Mouse (Mus musculus) limb, embryonic 15.5 days (tissue): Measurements from ENCODE around the gene Nfxl1. TPM values are rescaled to one million over a fixed set of nuclear protein-coding genes. Genes with fewer than 3 reads are reported as not detected.

Experiments used
- ATAC-seq: fragments of 200-750 bp; cut with Nextera tagmentation; 2 replicates; pipeline ENCODE4 v1.8.0; 2017; ENCODE audit warnings: low read depth, moderate TSS enrichment; ENCODE audit not compliant: insufficient number of reproducible peaks, low FRiP score, low TSS enrichment
- H3K27ac ChIP-seq: fragments of 300-500 bp; sonication (generic); 2 replicates; pipeline ENCODE4 v1.5.1; 2015; ENCODE audit warnings: moderate library complexity, mild to moderate bottlenecking, inconsistent platforms
- H3K27me3 ChIP-seq: fragments of 300-500 bp; sonication (generic); 2 replicates; pipeline ENCODE4 v1.6.1; 2015; ENCODE audit warnings: inconsistent platforms
- H3K36me3 ChIP-seq: fragments of 300-500 bp; sonication (generic); 2 replicates; pipeline ENCODE4 v1.6.1; 2015; ENCODE audit warnings: inconsistent platforms
- H3K4me1 ChIP-seq: fragments of 300-500 bp; sonication (generic); 2 replicates; pipeline ENCODE4 v1.6.1; 2015; ENCODE audit warnings: inconsistent platforms
- H3K4me2 ChIP-seq: fragments of 300-500 bp; sonication (generic); 2 replicates; pipeline ENCODE4 v1.6.1; 2015; ENCODE audit warnings: mild to moderate bottlenecking, inconsistent platforms
- H3K4me3 ChIP-seq: fragments of 300-500 bp; sonication (generic); 2 replicates; pipeline ENCODE4 v1.5.1; 2015; ENCODE audit warnings: mild to moderate bottlenecking, inconsistent platforms
- H3K9ac ChIP-seq: fragments of 300-500 bp; sonication (generic); 2 replicates; pipeline ENCODE4 v1.6.1; 2015; ENCODE audit warnings: inconsistent platforms
- H3K9me3 ChIP-seq: fragments of 300-500 bp; sonication (generic); 2 replicates; pipeline ENCODE4 v1.6.1; 2016; ENCODE audit warnings: inconsistent platforms
- WGBS: fragments of 180-500 bp; shearing (Covaris S2); methylation state at CpG from one replicate; pipeline ENCODE4 v1.1.7; 2015; 5-methylcytosine and 5-hydroxymethylcytosine counted together
- polyA plus RNA-seq: library from polyadenylated mRNA; unstranded; fragments of >200 nt; fragmentation: Nextera tagmentation; extraction: Ambion mirVana; gene quantifications from 2 replicates; pipeline ENCODE4 v1.2.1, GENCODE M21; 2015

The Nfxl1 gene
- polyA plus RNA-seq, 1 experiment from 2014 or later = 16.6 TPM

DNA sequence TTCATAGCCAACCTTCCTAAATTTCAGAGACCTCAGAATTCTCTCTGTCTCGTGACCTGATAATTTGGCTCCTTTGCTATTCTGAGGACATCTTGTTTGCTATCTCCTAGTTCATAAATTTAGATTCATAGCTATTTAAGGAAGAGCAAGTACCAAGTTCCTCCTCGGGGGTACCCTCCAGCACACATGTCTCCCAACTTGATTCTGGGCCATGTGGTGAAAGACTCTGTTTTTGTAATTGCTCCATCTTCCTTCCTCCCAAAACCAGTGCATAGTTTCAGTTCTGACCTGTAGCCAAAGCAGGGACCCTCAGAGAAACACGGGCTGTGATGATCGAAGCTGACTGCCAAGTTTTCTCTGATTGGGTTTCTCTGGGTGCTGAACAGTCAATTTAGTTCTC, 62.7 kb downstream of the Nfxl1 start:
- no peak overlapping the region for H3K27ac ChIP-seq
- H3K27me3 ChIP-seq = peaks cover 27% of the 10 kb centered on the region
- H3K9me3 ChIP-seq = no peaks in the 10 kb centered on the region
- no peaks in the 10 kb centered on the region for H3K36me3 ChIP-seq
- H3K9ac ChIP-seq = no peak overlapping the region
- H3K4me1 ChIP-seq = 0 out of 2 replicates have a peak, but pooled peaks cover 6% of the 10 kb centered on the region
- WGBS = 57% methylated on average over 4 of the region's 4 CpGs
- no peak for ATAC-seq
- H3K4me3 ChIP-seq = no peak overlapping the region
- no peak overlapping the region for H3K4me2 ChIP-seq

DNA sequence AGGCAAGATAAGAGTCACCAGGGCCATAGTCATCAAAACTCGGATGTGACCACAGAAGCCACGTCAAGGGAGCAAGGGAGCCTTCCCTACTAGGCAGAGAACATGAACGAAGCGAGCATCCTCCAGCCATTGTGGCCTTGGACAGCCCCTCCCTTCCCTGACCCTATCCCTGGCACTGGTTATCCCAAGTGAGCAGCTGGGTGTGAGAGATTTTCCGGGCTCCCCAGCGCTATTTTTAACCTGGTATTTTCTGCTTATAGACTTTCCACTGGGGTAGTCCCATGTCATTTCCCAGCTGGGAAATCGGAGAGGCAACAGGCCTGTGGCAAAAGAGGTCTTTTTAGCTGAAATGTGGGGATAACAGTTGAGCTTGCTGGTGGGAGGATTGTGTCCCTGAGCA, 65.6 kb downstream of the Nfxl1 start:
- no peak overlapping the region for H3K4me3 ChIP-seq
- H3K4me2 ChIP-seq = no peak overlapping the region
- 65% methylated on average over 7 of the region's 7 CpGs for WGBS
- 0 out of 2 replicates have a peak, but pooled peaks cover 6% of the 10 kb centered on the region for H3K4me1 ChIP-seq
- H3K36me3 ChIP-seq = no peaks in the 10 kb centered on the region
- no peak overlapping the region for H3K9ac ChIP-seq
- H3K9me3 ChIP-seq = no peaks in the 10 kb centered on the region
- H3K27me3 ChIP-seq = peaks cover 14% of the 10 kb centered on the region; the same call in 1 of the 2 replicates
- no peak for ATAC-seq
- H3K27ac ChIP-seq = no peak overlapping the region

DNA sequence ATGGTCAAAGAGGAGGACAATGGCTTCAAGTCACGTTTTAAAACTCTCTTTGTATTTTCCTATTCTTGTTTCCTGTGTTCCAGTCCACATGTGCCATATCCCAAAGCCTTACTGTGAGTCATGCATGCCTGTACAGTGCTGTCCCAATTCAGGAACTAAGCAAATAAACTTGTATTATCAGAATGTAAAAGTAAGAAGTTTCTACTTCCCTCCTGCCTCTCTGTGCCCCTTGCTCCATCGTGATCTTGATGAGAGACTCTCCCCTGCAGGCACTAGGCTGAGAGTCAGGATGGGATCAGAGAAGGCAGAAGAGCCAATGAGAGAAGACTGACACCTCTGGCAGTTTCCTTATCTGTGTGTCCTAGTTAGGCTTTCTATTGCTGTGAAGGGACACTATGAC, 68.3 kb downstream of the Nfxl1 start:
- no peak for ATAC-seq
- H3K4me3 ChIP-seq = no peak overlapping the region

DNA sequence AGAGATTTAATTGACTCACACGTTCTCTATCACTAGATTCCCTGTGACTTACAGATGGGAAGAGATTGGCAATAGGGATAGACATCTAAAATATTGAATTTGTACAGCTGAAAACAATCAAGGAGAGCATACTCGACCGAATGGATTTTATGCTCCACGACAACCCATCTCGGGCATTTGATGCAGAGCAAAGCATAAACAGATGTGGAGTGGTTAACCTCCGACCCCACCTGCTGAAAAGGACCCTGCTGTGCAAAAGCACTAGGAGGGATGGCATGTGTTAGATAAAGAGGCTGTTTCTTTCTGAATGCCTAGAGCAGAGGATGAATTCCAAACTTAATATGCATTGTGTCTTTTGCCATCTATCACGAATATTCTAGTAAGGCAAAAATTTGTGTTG, 79.0 kb downstream of the Nfxl1 start:
- 26% methylated on average over 7 of the region's 7 CpGs for WGBS
- H3K9me3 ChIP-seq = no peaks in the 10 kb centered on the region
- no peak overlapping the region for H3K9ac ChIP-seq
- no peak overlapping the region for H3K4me2 ChIP-seq
- H3K27me3 ChIP-seq = no peaks in the 10 kb centered on the region
- H3K36me3 ChIP-seq = no peaks in the 10 kb centered on the region
- no peak for ATAC-seq
- no peak overlapping the region for H3K27ac ChIP-seq
- no peaks in the 10 kb centered on the region for H3K4me1 ChIP-seq
- H3K4me3 ChIP-seq = no peak overlapping the region

More for the DNA sequence above, 68.3 kb downstream of the Nfxl1 start:
- H3K27ac ChIP-seq = no peak overlapping the region
- H3K9ac ChIP-seq = no peak overlapping the region
- no peak overlapping the region for H3K4me2 ChIP-seq
- no peaks in the 10 kb centered on the region for H3K4me1 ChIP-seq
- H3K27me3 ChIP-seq = no peaks in the 10 kb centered on the region
- 40% methylated on average over 2 of the region's 2 CpGs for WGBS
- H3K9me3 ChIP-seq = no peaks in the 10 kb centered on the region
- H3K36me3 ChIP-seq = no peaks in the 10 kb centered on the region

DNA sequence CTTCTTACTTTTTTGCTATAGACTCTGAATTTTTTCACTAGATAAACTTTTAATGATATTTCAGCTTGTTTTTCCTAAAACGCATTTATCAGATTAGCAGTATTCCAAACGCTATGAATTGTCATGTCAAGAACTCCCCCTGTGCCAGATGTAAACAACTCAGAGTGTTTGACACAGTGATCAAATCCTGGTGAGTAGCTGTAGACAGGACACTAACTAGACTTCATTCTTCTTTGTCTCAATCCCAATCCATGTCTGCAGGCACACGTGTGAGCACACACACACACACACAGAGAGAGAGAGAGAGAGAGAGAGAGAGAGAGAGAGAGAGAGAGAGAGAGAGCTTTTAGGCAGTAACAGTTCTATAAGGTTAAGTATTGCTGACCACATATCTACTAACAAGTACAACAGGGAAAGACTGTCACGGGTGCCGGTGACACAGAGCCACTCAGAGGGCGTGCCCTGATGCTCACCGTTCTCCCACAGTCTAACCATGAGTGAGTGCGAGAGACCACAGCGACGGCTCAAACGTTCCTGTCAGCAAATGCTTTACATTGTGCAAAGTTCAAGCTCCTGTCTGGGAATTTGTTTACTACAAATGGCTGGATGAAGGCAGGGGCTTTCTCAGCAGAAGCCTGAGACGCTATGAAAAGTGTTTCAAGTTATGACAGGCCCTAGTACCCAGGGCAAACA, 87.0 kb downstream of the Nfxl1 start:
- Histone ChIP-seq H3K27ac (no peak overlapping the region), H3K4me2 (no peak overlapping the region), H3K36me3 (no peaks in the 10 kb centered on the region), H3K27me3 (no peaks in the 10 kb centered on the region), H3K9me3 (no peaks in the 10 kb centered on the region), H3K4me3 (no peak overlapping the region), H3K9ac (no peak overlapping the region), H3K4me1 (no peaks in the 10 kb centered on the region)
- WGBS = 66% methylated on average over 12 of the region's 12 CpGs
- ATAC-seq = no peak

DNA sequence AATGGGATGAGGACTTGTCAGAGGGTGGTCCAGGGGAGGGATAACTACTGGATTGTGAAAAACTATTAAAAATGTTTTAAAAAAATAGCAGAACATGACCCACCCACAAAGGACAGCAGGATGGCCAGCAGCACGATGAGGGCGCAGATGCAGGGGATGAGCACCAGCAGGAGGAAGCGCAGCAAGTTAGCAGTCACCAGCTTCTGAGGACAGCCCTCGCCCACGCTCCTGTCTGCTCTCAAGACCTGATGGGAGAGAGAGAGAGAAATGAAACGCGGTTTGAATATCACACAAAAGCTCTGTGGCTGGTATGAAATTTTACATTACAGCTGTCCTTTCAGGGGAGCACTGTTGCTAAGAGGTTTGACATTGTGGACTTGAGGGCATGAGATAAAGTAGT, 87.7 kb downstream of the Nfxl1 start:
- no peak for ATAC-seq
- H3K4me1 ChIP-seq = no peaks in the 10 kb centered on the region
- H3K36me3 ChIP-seq = no peaks in the 10 kb centered on the region
- no peaks in the 10 kb centered on the region for H3K27me3 ChIP-seq
- WGBS = 75% methylated on average over 7 of the region's 7 CpGs
- H3K9ac ChIP-seq = no peak overlapping the region
- H3K4me3 ChIP-seq = no peak overlapping the region
- no peak overlapping the region for H3K4me2 ChIP-seq
- no peaks in the 10 kb centered on the region for H3K9me3 ChIP-seq
- H3K27ac ChIP-seq = no peak overlapping the region

DNA sequence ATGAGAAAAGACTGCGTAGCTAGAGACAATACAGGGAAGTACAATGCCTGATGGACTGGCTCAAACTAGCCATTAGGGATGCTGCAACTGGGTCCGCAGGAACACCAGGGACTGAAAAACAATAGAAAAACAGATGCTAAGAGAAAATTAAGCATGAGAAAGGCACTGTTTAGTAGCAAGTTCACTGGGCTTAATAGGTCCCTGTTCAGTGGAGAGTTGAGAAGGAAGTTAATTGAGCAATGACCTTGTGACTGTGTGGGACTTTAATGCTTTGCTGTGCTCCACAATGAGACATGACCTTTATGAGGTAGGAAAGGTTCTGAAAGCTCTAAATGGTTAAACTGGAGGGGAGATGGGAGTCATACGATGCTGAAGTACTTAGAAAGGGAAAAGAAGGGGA, 94.6 kb downstream of the Nfxl1 start:
- no peak for ATAC-seq
- 64% methylated on average over 3 of the region's 3 CpGs for WGBS

More for the DNA sequence above, 94.6 kb downstream of the Nfxl1 start:
- H3K4me2 ChIP-seq = no peak overlapping the region
- no peak overlapping the region for H3K4me3 ChIP-seq
- H3K27ac ChIP-seq = no peak overlapping the region
- no peaks in the 10 kb centered on the region for H3K9me3 ChIP-seq
- H3K27me3 ChIP-seq = no peaks in the 10 kb centered on the region
- no peak overlapping the region for H3K9ac ChIP-seq
- no peaks in the 10 kb centered on the region for H3K4me1 ChIP-seq
- no peaks in the 10 kb centered on the region for H3K36me3 ChIP-seq

Other genes with a start within 250 kb of the Nfxl1 start
- 2.7 and 3.0 TPM in 2 replicates for gene Corin, start 55.2 kb downstream of the Nfxl1 start, polyA plus RNA-seq
- 0.40 and 0.61 TPM in 2 replicates for gene Zar1, start 21.6 kb upstream of the Nfxl1 start, polyA plus RNA-seq
- gene Gm5868, start 27.9 kb upstream of the Nfxl1 start, polyA plus RNA-seq = 0.27 and 0.31 TPM in 2 replicates
- gene Cnga1, start 84.6 kb upstream of the Nfxl1 start, polyA plus RNA-seq = not detected in 2 replicates
- 24.8 and 27.7 TPM in 2 replicates for gene Nipal1, start 88.1 kb upstream of the Nfxl1 start, polyA plus RNA-seq
- 0.20 and 0.30 TPM in 2 replicates for gene Txk, start 193.1 kb upstream of the Nfxl1 start, polyA plus RNA-seq